Mouse (Mus musculus) cerebellum, adult 9-10 months (tissue): ENCODE measurements around the gene Fcna.

Source experiments
- DNase-seq: peaks from one replicate; pipeline ENCODE4 v3.0.0; 2022

Gene Fcna

DNA sequence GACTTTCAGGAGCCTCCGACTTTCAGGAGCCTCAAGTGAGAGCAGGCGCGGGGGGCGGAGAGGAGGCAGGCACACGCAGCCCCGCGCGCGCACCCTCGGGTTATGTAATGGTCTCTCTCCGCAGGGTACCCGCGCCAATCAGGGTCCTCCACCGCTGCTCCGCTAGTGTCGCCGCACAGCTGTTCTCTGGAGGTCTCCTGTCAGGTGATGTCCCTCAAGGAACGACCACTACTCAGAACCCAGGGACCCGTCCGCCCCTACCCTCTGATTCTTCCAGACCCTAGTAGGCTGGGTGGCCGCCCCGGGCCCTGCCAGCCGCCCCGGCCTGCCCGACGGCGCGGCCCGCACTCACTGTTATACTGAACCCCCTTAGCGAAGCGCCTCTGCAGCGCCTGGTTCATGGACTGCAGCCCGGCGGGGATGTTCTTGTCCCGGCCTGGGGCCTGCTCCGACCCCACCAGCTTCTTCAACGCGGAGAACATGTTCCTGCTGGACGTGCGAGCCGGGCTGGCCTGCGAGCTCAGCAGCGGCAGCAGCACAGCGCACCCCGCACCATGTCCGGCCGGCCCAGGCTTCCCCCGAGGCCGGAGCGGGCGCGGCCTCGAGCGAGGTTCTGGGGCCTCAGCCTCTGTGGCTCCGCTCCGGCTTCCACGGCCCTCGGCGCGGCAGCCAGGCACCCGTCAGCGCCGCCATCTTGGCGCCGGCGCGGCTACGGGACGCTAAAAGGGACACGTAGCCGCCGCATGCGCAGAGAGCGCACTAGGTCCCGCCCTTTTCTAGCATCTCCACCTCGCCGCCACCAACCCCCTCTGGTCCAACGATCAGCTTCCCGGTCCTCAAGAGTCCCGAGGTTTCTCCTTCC lies 19.8 kb downstream of the Fcna start, which contains the start of gene Rabl6:
Rabl6 (minus strand) TSS at position 761 of the 862 bp plus-strand sequence.
- peak; percentile 90 for DNase-seq

DNA sequence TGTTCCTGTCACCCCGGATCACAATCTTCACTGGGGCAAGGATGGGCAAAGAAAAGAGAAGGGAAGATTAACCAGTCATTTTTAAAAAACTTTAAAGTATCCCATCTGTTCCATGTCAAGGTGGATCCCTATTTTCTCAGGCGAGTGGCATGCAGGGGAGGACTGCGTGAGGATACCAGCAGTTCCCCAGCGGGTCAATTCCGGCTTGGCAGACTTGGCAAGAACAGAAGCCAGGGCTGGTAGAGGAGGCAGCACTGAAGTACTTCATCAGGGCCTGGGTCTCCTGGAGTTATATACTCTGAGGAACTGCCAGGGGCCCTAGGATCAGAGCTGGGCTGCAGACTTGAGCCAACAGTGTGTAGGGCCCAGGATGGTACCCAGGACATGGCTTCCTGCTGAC lies 25.3 kb downstream of the Fcna start:
- DNase-seq: no peak

DNA sequence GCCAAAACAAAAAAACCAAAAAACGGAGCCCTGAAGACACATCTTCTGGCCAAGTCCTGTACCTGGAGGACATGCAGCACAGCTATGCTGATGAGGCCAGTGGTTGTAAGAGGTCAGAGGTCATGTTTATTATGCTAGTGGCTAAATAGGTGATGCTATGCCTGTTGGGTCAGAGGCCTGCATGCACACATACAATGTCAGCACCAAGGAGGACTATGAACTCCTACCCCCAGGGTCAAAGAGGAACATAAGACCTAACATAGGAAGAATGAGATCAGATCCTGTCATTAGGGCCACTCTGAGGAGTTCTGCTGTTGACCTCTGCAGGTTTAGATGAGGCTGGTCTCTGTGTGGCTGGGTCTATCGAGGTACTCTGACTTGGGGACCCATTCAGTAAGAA lies 27.8 kb downstream of the Fcna start:
- DNase-seq: no peak

DNA sequence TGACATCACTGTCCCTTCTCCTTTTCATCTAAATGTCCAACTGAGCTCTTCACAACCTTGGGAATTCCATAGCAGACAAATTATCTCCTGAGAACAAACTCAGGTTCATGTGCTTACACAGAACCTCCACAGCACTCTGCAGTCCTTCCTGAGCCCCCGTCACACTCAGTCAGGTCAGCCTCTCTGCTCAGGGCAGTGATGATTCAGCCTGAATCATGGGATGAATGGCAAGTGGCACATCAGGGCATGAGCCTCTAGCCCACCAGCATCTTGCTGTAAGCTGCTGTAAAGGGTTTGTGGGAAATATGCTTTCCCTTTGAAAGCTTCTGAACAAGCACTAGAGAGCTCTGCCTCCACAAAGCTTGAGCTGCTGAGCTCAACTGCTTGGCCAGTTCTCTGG lies 29.1 kb downstream of the Fcna start:
- no peak for DNase-seq

DNA sequence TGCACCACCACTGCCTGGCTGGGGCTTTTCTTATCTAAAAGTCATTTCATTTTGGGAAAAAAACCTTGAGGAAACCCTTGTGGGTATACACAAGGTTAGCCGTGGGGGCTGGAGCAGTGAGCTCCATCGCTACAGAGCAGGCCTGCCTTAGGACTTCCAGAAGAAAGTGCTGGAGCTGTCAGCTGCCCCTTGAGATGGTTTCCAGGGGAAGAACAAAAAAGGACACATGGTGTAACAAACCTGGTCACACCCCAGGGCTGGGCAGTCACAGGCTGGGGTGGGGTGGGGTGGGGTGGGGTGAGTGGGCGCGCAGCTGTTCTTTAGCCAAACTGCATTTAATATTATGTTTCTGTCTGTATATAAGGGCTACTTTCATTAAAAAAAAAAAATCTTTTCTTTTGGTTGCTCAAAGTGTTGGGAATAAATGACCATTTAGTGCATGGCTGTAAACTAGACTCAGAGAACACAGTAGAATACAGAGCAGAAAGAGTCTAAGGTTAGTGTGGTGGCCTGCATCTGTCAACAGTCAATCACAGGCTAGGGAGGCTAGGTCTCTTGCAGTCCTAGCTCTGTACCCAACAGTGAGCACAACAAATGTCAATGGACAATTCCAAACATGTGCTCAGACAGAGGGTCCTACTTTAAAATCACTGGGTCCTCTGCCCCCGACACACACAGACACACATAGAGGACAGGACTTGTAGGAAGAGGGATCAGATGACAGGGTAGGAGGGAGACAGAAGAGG lies 30.9 kb downstream of the Fcna start:
- no peak for DNase-seq

DNA sequence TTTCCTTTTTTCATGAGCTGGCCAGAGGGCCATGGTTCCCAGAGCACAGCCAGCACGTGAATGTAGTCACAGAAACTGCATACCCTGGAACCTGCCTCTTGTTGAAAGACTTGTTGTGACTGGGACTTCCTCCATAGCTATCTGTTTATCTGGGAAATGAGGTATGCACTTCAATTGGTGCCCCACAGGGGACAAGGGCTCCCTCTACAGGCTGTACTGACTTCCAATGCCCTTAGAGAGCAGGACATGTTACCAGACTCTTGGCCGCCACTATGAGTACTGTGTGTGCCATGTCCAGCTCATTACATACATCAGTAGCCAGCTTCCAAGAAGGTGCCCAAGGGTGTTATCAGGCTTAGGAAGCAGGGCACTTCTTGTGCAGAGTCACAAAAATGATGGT lies 36.0 kb downstream of the Fcna start:
- no peak for DNase-seq

DNA sequence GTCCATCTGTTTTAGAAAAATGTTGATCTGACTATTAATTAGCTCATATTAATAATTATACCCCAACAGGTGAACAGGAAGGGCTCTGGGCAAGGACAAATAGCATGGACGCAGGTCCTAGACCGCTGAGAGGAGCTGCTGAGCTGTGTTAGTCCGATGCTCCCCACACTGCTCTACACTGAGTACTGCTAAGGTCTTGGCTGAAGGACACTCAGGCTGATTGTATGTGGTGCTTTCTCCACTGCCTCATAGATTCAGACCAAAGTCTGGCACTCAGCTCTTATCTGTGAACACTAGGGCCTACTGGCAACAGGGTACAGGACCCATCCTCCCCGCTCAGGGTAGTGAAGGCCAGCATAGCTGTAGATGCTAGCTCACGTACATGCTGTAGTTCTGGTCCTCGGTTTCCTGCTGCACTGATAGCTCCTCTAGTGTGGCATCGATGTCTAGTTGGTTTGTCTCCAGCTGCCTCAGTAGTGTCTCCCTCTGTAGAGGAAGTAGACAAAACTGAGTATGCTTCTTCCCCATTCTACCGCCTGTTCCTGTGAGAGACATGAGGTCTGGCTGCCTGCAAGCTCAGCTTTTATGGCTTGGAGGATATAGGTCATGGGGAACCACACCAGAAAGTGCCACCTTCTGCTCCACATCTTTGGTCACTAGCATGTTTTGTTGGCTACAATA lies 39.5 kb downstream of the Fcna start:
- DNase-seq: no peak

DNA sequence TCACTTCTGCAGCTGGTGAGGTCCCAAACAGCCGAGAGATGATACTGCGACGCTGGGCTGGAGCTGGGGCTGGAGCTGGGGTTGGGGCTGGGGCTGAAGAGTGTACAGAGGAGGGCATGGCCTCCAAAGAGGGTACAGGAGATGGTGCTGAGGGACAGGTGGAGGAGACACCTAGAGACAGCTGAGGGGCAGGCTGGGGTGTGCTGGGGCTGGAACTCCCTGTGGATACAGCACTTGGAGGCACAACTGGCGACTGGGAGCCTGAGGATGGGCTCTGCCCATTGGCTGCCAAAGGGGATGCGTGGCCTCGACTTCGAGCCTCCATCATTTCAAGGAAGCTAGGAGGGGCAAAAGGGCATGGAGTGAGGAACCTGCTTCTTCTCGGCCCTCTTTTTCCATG lies 40.5 kb downstream of the Fcna start:
- DNase-seq: no peak

DNA sequence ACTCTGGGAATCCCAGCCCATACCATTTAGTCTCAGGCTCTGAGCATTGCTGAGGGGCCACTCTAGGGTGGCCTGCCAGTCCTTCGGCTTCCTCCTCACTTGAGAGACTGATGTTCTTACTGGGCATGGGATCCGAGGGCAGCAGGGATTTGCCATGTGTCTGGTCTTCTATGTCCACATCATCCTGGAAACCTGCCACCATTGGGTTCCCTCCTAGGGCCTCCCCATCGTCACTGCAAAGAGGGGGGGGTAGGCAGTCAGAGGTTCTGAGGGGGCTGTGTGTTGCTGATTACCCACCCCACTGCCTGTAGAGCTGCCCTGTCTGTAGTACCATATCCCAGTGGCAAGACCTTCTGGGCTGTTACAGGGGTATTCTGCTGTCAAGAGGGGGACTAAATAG lies 42.2 kb downstream of the Fcna start:
- no peak for DNase-seq

DNA sequence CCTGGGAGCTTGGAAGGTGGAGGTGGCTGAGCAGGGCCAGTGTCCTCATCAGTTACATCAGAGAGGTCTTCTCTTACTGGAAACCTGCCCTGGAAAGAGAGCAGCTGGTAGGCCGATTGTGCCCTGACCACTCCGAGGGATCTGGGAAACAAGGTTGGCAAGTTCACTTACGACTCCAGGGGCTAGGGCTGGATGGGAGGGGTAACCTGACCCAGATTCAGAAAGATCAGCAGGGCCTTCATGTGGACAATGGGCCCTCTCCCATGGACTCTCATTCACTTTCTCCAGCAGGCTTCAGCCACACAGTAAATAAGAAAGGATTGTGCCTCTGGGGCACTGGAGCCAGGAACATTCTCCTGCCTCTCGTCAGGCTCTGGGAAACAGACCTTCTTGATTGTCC lies 43.0 kb downstream of the Fcna start:
- no peak for DNase-seq

DNA sequence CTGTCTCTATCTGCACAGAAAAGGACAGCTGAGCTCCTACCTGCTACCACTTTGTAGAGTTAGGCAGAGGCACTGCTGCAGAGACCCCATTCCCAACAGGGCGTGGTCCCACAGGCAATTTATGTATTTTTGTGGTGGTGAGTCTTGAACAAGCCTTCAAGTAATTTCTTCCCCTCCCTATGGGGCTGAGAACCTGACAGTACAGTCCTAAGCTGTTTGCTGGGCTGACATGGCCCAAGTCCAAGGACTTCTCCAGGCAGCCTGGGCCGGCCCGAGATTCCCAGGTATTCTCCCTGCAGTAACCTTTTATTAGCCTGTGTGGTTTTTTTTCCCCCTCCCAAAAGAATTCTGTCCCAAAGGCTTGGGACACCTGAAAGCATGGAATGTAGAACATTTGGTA lies 43.7 kb downstream of the Fcna start:
- DNase-seq: no peak

DNA sequence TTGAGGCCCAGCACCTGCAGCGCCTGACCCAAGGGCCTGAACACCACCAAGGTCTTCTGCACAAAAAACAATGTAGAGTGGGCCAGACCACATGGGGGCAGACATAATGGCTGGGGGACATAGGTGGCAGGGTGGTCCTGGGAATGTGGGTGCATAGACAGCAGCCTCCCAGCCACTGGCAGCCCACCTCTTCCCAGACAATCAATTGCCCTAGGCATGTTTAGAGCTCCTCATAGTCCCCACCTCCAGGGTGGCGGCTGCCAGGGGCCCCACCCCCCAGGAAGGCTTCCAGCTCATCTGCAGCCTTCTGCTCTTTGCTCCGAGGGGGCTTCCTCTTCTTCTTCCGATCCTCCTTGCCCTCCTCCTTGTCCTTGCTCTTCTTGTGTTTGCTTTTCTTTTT lies 44.3 kb downstream of the Fcna start:
- DNase-seq: no peak

DNA sequence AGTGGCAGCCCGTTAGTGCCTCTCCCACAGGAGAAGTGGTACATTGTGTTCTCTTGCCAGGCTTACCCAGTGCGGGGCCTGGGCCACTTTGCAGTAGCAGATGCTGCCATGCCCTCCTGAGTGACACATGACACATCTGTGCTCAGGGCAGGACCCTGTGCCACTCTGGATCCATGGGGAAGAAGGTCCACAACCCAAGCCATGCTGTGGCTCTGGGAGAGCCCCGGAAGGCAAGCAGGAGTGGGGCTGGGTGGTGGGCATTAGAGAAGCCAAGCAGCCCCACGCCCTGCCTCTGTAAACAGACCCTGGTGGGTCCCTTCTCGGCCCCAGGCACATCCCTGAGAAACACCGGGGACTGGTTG lies 44.7 kb downstream of the Fcna start:
- DNase-seq: no peak

DNA sequence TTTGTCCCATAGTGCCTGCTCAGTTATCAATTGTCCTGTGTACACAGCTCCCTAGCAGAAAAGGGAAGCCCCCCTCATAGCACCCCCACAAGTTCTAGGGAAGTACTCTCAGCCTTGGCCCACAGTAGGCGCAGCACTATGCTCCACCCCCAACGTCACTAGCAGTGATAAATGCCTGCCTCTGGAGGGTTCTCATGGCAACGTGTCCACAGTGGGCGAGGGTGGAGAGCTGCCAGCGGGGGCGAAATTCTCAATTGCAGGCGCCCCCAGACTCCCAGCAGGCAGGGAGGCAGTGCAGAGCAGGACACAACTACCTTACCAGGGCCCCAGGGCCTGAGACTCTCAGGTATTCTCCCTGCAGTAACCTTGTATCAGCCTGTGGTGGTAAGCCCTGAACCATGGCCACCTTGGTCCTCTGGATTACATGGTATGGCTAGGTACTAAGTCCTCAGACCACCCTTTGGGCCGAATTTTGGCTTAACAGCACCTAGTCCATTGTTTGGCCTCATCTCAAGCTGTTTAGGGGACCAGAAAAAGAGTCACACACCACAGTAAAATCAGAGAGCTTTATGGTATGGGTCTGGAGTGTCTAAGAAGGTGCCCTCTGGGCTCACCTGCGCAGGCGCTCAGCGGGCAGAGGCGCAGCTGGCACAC lies 45.2 kb downstream of the Fcna start:
- DNase-seq: peak; percentile 78

DNA sequence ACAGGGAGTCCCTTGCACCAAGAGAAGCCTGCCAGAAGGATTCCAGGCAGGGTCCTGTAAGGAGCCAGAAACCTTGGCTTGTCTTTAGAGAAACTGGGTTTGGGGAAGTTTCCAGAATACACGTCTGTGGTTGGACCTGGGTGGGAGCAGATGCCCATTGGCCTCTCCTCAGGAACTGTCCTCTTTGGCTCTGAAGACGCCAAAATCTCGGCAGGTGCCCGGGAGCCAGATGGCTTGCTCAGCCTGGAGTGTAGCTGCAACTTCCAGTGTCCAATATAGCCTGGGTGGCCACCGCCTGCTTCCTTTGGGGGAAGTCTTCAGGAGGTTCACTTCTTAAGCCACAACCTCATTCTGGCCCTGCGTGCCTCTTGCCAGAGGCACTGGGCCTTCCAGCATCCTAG lies 45.9 kb downstream of the Fcna start:
- DNase-seq: peak; percentile 96

DNA sequence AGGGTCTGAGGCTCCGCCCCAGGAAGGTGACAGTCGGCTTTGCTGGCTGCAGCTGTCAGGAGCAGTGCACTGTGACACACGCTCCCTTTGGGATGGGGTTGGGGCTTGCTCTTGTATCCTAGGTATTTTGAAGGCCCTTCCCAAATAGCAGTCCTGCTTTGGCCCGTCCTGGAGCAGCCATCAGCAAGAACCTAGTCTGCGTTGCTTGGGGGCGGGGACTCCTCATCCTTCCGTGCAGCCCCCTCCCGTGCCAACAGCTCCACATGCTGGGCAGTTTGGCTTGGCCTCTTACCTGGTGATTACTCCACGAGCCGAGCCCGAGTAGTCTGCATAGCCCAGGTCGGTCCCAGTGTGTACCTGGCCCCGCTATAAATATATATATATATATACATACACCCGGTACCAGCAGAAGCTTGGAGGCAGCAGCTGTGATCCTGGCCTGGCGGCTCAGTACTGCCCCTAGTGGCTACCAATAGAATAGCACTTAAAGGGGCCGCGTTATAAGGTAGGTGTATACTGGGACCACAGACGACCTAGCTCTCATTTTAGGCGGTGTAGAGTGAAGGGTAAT lies 46.5 kb downstream of the Fcna start, which contains the start of gene Ajm1:
Ajm1 (minus strand) TSS at position 464 of the 571 bp plus-strand sequence.
- DNase-seq: peak; percentile 95

DNA sequence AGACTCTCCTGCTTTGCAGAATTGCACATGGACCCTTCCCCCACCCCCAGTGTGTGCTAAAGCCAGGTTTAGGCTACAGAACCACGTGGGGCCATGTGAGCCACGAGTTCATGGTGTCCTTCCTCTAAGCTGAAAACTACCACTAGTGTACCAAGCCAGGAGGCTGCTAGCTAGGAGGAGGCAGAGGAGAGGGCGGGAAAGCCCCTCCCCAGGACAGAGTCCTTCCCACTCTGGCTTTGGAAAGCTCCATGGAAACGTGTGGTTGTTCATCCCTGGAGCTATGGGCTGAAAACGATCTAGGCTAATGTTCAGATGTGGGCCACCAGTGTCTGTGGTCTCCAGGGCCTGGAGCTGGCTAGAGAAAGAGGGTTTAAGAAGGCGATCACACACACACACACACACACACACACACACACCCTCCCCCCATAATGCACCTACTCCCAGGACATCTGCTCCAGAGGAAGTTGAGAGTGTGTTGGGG lies 47.2 kb downstream of the Fcna start:
- peak; percentile 74 for DNase-seq

DNA sequence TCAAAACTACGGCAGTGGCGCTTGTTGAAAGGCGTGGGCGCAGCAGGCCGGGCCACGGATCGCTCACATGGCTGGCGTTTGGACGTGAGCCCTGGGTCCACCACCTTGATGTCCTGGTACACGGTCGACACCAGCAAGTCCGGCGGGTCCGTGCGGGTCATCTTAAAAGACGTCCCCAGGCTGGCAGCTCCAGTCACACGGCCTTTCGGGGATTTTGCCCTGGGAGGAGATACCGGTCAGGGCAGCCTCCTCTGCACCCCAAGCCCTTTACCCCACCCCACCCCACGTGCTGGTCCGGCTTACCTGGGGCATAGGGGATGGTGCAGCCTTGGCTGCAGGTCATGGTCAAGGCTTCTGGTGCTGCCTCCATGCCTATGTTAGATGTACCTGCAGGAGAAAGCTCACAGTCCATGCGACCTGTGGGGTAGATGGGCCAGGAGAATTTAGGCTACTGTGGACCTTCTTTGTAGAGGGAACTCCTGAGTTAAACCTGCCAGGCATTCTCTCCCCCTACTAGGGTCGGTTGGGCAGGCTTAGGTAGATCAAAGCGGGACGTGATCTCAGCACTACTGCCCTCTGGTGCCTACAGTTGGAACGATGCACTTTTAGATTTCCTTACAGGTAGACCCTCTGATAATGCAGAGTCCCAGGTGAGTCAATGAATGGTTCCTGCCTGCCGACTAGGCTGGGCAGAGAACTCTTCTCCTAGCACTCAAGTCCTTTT lies 47.9 kb downstream of the Fcna start:
- DNase-seq: peak; percentile 93

DNA sequence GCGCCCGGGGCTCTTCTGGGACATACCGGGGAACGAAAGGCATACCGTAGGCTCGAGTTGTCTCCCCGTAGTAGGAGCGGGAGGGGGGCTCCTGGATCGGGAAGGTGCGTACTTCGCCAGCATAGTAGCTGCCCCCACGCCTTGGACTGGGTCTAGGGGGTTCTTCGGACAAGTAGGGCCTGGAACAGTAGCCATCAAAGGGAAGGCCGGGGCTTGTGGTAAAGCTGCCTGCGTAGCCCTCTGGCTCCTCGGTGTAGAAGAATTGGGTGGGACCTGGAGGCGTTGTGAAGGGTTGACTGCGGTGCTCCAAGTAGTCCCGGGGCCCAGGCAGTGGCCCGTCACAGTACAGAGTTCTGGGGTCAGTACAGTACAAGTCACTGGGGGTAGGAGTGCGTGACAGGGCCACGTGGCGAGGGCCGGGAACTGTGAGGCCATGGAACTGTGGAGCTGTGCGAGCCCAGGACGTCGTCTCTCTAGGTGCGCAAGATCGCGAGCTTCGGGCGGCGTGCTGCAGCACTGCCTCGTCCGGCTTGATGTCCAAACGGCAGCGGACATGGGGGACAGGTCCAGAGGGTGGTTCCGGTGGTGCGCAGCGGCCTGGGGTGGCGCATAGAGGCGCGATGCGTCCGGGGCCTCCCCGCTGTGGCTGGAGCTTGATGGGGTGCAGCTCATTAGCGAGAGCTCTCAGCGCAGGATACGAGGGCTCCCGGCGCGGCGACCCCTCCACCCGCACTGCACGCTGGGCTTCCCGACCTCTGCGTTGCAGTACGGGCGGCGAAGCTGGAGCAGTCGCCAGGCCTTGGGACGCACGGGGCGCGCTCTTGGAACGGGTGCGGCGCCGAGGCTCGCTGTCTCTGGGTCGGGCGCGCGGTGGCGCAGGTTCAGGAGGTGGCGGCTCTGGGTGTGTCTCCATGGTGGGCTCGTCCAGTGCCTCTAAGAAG lies 48.8 kb downstream of the Fcna start:
- peak; percentile 78 for DNase-seq

DNA sequence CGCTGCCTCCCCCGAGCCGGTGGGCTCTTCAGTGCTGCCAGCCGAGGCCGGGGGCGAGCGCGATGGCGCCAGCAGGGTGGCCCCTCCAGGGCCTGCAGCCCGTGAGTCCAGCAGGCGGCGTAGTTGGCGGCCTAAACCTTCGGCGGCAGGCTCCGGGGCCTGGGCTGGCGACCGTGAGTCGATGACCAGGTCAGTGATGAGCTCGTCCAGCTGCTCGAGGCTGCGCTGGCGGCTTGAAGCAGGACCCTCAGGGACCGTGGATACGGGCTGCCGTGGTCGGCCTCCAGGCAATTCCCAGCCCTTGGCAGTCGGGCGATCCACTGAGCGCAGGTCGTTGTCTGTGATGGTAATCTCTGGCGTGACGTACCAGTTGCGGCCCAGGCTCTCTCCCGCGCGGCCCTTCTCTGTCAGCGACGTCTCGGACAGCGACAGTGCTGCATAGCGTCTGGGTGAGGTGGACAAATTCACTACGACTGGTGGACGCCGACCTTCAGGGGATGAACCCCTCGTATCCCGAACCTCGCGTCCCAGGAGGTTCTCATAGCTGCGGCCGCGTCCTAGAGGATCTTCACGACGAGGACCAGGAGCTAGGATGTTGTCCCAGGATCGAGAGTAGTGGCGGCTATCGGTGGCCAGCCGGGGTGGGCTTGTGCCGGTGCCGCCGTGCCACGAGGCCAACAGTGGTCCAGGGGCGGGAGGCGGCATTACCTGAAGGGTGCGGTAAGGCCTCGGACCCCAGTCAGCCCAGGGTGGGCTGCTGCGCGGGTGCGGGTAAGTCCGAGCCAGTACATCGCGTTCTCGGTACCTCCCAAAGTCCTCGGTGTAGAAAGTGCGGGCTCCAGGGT lies 49.7 kb downstream of the Fcna start:
- peak; percentile 64 for DNase-seq
